Mouse (Mus musculus): ENCODE data around the gene Sod1. TPM values are rescaled to one million over a fixed set of nuclear protein-coding genes. Genes with fewer than 3 reads are reported as not detected.
"Not testable (repeated sequence)": the region's sequence is repeated elsewhere in the genome, so short reads cannot be mapped to it uniquely, and the experiment has no call there.

Gene Sod1
- polyA plus RNA-seq, 2 experiments from 2014 or later = 1,344 to 1,485 TPM

GRCm38 (mm10) chr16:90213477-90214339 lies 6.8 kb upstream of the Sod1 start:
- ATAC-seq = no peak

GRCm38 (mm10) chr16:90214731-90215565 lies 5.6 kb upstream of the Sod1 start:
- no peak for ATAC-seq

DNA sequence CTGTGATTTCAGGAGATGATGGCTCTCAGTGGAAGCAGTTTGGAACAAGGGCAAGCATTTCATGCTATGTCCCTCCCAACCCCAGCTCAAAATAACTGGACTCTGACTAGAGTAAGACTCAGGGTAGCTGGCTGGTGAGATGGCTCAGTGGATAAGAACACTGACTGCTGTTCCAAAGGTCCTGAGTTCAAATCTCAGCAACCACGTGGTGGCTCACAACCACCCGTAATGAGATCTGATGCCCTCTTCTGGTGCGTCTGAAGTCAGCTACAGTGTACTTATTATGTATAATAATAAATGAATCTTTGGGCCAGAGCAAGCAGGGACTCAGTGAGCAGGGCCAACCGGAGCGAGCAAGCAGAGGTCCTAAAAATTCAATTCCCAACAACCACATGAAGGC lies 4.7 kb upstream of the Sod1 start:
- not testable (repeated sequence) for ATAC-seq

DNA sequence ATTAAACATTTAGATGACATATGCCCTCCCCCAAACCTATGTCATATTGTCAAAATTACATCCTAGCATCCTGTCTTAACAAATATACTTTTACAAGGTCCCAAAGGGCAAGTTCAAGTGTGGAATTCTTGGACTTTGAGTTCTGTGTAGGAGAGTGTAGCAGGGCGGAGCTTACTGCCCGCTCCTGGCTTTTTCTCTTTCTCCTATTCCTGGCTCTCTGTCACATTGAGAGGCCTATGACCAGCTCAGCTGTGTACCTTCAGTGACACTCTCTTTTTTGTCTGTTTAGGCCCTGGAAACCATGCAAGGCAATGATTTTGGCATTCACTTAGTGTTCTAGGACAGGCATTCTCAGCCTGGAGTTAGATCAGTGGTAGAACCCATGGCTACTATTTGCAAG lies 4.1 kb upstream of the Sod1 start:
- no peak for ATAC-seq

DNA sequence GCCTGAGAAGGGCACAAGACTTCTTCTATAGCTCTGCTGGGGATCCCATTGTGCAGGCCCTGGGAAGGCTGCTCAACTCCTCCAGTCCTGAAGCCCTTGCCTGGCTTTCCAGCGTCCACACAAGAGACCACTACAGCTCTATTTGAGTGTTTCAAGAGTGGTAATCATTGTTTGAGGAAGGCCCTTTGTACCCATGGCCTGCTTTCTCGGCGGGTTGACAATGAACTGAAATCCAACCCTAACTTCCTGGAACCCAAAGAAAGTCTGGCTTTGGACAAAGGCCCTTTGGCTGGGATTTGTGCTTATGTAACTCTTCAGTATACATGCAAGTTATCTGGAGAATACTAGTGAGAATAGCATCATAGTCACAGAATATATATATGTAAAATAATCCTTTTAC lies 3.2 kb upstream of the Sod1 start:
- no peak for ATAC-seq

DNA sequence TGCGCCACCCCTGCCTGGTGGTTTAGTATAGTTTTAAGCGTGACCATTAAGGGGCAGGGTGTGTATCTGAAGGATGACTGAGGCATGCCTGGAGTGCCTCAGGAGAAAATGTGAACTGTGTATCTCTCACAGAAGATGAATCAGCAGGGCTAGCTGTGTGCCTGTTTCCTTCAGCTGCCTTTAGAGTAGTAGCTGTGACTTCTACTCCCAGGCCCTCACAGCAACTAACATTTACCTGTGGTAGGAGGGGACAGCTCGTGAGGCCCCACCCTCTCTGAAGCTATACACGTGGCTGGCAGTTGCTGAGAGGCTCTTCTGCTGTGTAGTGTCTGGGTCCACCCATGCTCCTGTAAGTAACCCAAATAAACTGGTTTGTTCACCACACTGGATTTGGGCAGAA lies 2.6 kb upstream of the Sod1 start:
- no peak for ATAC-seq

- ATAC-seq = not testable (repeated sequence)
Observed at GRCm38 (mm10) chr16:90219445-90219844, 1.1 kb upstream of the Sod1 start.

DNA sequence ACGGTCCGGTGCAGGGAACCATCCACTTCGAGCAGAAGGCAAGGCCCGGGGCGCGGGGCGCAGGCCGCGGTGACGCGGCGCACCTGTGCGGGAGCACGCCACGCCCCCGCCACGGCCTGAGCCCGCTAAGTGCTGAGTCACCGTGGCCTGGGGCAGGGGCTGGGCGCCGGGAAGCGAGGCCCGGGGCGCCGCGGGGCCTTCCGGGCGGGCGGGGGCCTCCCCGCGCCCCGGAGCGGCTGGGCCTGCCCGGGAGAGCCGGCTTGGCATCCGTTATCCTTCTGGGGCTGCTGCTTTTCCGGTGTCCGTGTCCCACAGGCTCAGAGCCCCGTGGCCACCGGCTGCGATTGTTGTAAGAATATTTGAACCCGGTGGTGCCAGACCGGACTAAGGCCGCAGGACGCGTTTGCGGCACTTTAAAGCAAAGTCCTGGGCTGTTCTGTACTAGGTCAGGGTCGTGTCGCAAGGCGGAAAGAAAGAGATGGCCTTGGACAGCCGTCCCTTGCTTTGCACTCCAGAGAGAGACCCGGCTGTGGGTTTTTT lies 408 bp downstream of the Sod1 start:
- peak; percentile 37 for ATAC-seq

GRCm38 (mm10) chr16:90221441-90222070 lies 1.0 kb downstream of the Sod1 start:
- peak; percentile 2 for ATAC-seq

GRCm38 (mm10) chr16:90229897-90230296 lies 9.3 kb downstream of the Sod1 start:
- no peak for ATAC-seq

GRCm38 (mm10) chr16:90231302-90231701 lies 10.7 kb downstream of the Sod1 start:
- ATAC-seq = no peak

- ATAC-seq = no peak
Observed at GRCm38 (mm10) chr16:90233702-90234101, 13.1 kb downstream of the Sod1 start.

DNA sequence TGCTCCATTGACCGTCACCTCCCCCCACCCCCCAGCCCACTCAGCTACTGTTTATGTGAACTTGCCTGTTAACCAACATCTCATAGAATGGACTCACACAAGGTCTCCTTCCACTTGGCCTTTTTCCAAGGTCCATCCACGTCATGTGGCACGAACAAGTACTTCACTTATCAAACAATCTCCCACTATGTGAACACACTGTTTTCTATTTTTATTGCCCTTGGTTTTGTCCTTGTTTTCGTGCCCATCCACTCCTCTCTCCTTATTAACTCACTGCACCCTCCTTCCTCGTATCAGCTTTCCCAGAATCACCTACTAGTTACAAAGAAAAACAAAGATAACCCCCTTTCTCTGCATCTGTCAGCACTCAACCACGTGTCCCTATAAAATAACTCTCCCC lies 14.1 kb downstream of the Sod1 start:
- ATAC-seq = no peak

- no peak for ATAC-seq
Observed at GRCm38 (mm10) chr16:90235188-90235587, 14.6 kb downstream of the Sod1 start.

DNA sequence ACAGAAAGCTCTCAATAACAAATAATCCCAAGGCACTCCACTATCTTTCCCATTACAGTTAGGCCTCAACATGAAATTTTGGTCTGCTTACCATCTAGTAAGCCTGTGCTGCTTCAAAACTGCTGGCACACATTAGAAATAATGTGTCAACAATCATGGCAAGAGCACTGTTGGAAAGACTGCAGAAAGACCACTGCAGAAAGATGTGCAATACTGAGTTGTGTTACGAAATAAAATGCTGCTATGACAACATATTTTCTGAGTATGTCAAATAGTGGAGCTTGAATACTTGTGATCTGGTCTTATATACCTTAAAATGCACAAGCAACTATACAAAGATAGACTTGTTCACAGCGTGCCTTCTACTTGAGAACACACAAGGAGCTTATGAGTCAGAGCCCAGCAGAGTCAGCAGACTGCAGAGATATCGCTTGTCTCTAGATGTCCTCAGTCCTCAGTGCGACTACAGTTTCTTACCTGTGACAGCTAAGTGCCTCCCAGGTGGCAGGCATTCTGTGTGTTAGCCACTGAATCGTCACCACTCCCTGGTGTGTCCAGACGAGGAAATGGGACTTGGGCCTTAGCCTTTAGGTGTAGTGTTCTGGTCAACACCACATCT lies 18.7 kb downstream of the Sod1 start:
- ATAC-seq = no peak

DNA sequence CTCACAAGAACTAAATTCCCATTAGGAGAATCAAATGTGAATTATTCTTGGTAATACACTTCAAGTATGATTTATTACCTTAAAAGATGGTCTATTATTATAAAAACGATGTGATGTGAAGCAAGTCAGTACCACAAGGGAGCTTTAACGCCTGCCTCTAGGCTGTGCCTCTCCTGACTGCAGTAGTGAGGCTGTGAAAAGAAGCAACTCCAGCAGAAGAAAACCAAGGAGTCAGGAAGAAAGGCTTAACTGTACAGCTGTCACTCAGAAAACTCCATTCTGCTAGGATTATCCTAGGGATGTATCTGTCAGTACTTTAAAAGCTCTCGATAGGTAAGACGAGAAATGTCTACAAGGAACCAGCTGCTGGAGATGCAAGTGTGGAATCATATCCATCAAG lies 21.3 kb downstream of the Sod1 start:
- ATAC-seq = no peak

- no peak for ATAC-seq
Observed at GRCm38 (mm10) chr16:90242426-90243304, 22.1 kb downstream of the Sod1 start.

- ATAC-seq = no peak
Observed at GRCm38 (mm10) chr16:90250099-90250498, 29.5 kb downstream of the Sod1 start.

DNA sequence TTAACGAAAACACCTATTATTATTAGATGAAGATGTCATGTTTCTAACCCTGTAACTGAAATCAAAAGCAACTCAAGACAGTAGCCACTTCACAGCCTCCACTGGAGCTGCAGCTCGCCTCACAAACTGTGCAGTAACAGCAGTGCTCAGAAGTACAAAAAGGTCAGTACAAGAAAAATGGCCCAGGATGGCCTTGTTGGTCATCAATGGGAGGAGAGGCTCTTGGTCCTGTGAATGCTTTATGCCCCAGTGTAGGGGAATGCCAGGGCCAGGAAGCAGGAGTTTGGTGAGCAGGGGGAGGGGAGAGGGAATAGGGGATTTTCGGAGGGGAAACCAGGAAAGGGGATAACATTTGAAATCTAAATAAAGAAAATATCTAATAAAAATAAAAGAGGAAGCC lies 30.7 kb downstream of the Sod1 start:
- not testable (repeated sequence) for ATAC-seq

- no peak for ATAC-seq
Observed at GRCm38 (mm10) chr16:90252521-90252920, 32.0 kb downstream of the Sod1 start.

DNA sequence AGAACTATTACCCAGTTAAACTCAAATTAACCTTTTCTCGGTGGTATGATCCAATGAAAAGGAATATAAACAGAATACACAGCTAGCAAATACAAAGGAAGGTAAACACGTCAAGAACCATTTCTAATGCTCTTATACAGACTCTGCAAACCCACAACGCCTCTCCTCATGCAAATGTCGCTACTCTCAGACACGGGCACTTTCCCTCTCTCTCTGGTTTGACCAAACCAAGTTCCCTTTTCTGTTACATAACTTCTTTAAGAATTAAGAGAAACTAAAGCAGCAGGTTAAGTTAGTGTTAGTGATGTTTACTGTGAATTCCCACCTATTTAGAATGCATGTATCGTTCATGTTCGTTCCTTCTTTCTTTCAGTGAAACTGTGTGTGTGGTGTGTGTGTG lies 38.4 kb downstream of the Sod1 start:
- ATAC-seq = no peak

All from activated CD4-positive, CD25-positive, alpha-beta regulatory T cell, adult 4 months (primary cell).